Mouse (Mus musculus) CH12.LX (cell line): ENCODE data around the gene Mfsd10. TPM values are rescaled to one million over a fixed set of nuclear protein-coding genes. Genes with fewer than 3 reads are reported as not detected.

Source experiments
- DNase-seq: peaks from one replicate; pipeline ENCODE4 v3.0.0-alpha.2; 2013; ENCODE audit errors: extremely low read depth
- H3K27ac ChIP-seq: 2 replicates; pipeline ENCODE4 v1.5.1; 2012; ENCODE audit warnings: low read depth, mild to moderate bottlenecking, control low read depth, moderate library complexity; ENCODE audit not compliant: insufficient read depth
- H3K27me3 ChIP-seq: replicated peaks from 2 replicates; pipeline ENCODE3; 2012; ENCODE audit warnings: inconsistent platforms
- H3K36me3 ChIP-seq, 2 experiments: replicated peaks in 1 of 2; 2 replicates each; pipeline versions ENCODE3 to v1.6.1; 2012; ENCODE audit warnings: inconsistent platforms in 1 of 2, low read length in 1 of 2, mild to moderate bottlenecking in 1 of 2, mixed read lengths in 1 of 2, moderate library complexity in 1 of 2; ENCODE audit not compliant: control insufficient read depth in 1 of 2, insufficient read depth in 1 of 2
- H3K4me1 ChIP-seq, 2 experiments: 2 replicates each; pipeline ENCODE4 v1.6.1; 2012; ENCODE audit warnings: inconsistent platforms in 1 of 2, moderate library complexity in 1 of 2; ENCODE audit not compliant: insufficient read depth in 2 of 2, control insufficient read depth in 1 of 2
- H3K4me2 ChIP-seq: 2 replicates; pipeline ENCODE4 v1.6.1; 2012; ENCODE audit warnings: low read depth, mild to moderate bottlenecking, control low read depth; ENCODE audit not compliant: poor library complexity, insufficient read depth, severe bottlenecking
- H3K4me3 ChIP-seq, 3 experiments: fragments of 150-350 bp in 1 of 3; sonication (generic) in 1 of 3; replicated peaks in 1 of 3; 2 replicates each; pipeline versions ENCODE3 to v1.5.1; 2011 to 2012; ENCODE audit warnings: low read depth in 2 of 3, low read length in 2 of 3, mild to moderate bottlenecking in 2 of 3, moderate library complexity in 2 of 3, control low read depth in 1 of 3, improper control_type of control experiment in 1 of 3, inconsistent platforms in 1 of 3, mixed read lengths in 1 of 3; ENCODE audit not compliant: poor library complexity in 1 of 3
- H3K79me2 ChIP-seq: replicated peaks from 2 replicates; pipeline ENCODE4 v1.6.1; 2012; ENCODE audit warnings: mild to moderate bottlenecking, moderate library complexity; ENCODE audit not compliant: control insufficient read depth, poor library complexity, insufficient read depth, severe bottlenecking; ENCODE audit errors: extremely low read depth
- H3K9ac ChIP-seq: 2 replicates; pipeline ENCODE4 v1.6.1; 2012; ENCODE audit warnings: low read depth, mild to moderate bottlenecking, control low read depth, moderate library complexity; ENCODE audit not compliant: insufficient read depth
- H3K9me3 ChIP-seq: replicated peaks from 2 replicates; pipeline ENCODE3; 2012; ENCODE audit warnings: low read length, inconsistent platforms, mixed read lengths
- CTCF ChIP-seq, 2 experiments: IDR thresholded peaks in 1 of 2; conservative IDR thresholded peaks in 1 of 2; 2 replicates each; pipeline ENCODE4 v1.5.1; 2011 to 2012; ENCODE audit warnings: low read depth in 2 of 2, low read length in 2 of 2, improper control_type of control experiment in 1 of 2, inconsistent platforms in 1 of 2, mild to moderate bottlenecking in 1 of 2, moderate library complexity in 1 of 2
- E2F4 ChIP-seq: IDR thresholded peaks from 2 replicates; pipeline ENCODE4 v1.6.1; 2011; ENCODE audit warnings: low read depth, low read length, improper control_type of control experiment; ENCODE audit not compliant: insufficient replicate concordance
- ELF1 ChIP-seq: IDR thresholded peaks from 2 replicates; pipeline ENCODE4 v1.6.1; 2014; ENCODE audit warnings: low read depth, mild to moderate bottlenecking, inconsistent platforms, low read length, improper control_type of control experiment
- EP300 ChIP-seq: IDR thresholded peaks from 2 replicates; pipeline ENCODE4 v1.6.1; 2011; ENCODE audit warnings: low read length, improper control_type of control experiment
- GABPA ChIP-seq: IDR thresholded peaks from 2 replicates; pipeline ENCODE4 v1.6.1; 2012; ENCODE audit warnings: low read depth, low read length, improper control_type of control experiment, inconsistent platforms; ENCODE audit not compliant: insufficient replicate concordance
- HCFC1 ChIP-seq: IDR thresholded peaks from 2 replicates; pipeline ENCODE4 v1.6.1; 2012; ENCODE audit warnings: low read depth, mild to moderate bottlenecking, inconsistent platforms, low read length, improper control_type of control experiment
- IRF4 ChIP-seq: IDR thresholded peaks from 2 replicates; pipeline ENCODE4 v1.6.1; 2014; ENCODE audit warnings: low read depth, mild to moderate bottlenecking, inconsistent platforms, low read length, improper control_type of control experiment
- KAT2A ChIP-seq: IDR thresholded peaks from 2 replicates; pipeline ENCODE4 v1.6.1; 2012; ENCODE audit warnings: low read length, improper control_type of control experiment, inconsistent platforms; ENCODE audit not compliant: insufficient replicate concordance
- MAFK ChIP-seq: IDR thresholded peaks from 2 replicates; pipeline ENCODE4 v1.6.1; 2011; ENCODE audit warnings: low read length, improper control_type of control experiment; ENCODE audit not compliant: insufficient replicate concordance
- MAX ChIP-seq: IDR thresholded peaks from 2 replicates; pipeline ENCODE4 v1.6.1; 2011; ENCODE audit warnings: low read length, improper control_type of control experiment
- MEF2A ChIP-seq: IDR thresholded peaks from 2 replicates; pipeline ENCODE4 v1.6.1; 2014; ENCODE audit warnings: low read depth, mild to moderate bottlenecking, inconsistent platforms, low read length, improper control_type of control experiment, borderline replicate concordance
- NRF1 ChIP-seq: IDR thresholded peaks from 2 replicates; pipeline ENCODE4 v1.6.1; 2014; ENCODE audit warnings: low read depth, mild to moderate bottlenecking, inconsistent platforms, low read length, improper control_type of control experiment, moderate library complexity
- RAD21 ChIP-seq: IDR thresholded peaks from 2 replicates; pipeline ENCODE4 v1.6.1; 2011; ENCODE audit warnings: low read depth, mild to moderate bottlenecking, low read length, improper control_type of control experiment, moderate library complexity
- RCOR1 ChIP-seq: conservative IDR thresholded peaks from 2 replicates; pipeline ENCODE4 v1.6.1; 2012; ENCODE audit warnings: low read depth, mild to moderate bottlenecking, inconsistent platforms, low read length, improper control_type of control experiment
- SIN3A ChIP-seq: IDR thresholded peaks from 2 replicates; pipeline ENCODE4 v1.6.1; 2012; ENCODE audit warnings: low read length, improper control_type of control experiment, inconsistent platforms
- SMC3 ChIP-seq: IDR thresholded peaks from 2 replicates; pipeline ENCODE4 v1.6.1; 2011; ENCODE audit warnings: low read depth, low read length, improper control_type of control experiment
- TBP ChIP-seq: conservative IDR thresholded peaks from 2 replicates; pipeline ENCODE4 v1.6.1; 2011; ENCODE audit warnings: low read depth, low read length, improper control_type of control experiment
- TCF12 ChIP-seq: IDR thresholded peaks from 2 replicates; pipeline ENCODE4 v1.6.1; 2014; ENCODE audit warnings: low read depth, mild to moderate bottlenecking, inconsistent platforms, low read length, improper control_type of control experiment
- UBTF ChIP-seq: IDR thresholded peaks from 2 replicates; pipeline ENCODE4 v1.6.1; 2012; ENCODE audit warnings: low read depth, mild to moderate bottlenecking, inconsistent platforms, low read length, improper control_type of control experiment, moderate library complexity
- USF1 ChIP-seq: IDR thresholded peaks from 2 replicates; pipeline ENCODE4 v1.6.1; 2014; ENCODE audit warnings: low read depth, mild to moderate bottlenecking, inconsistent platforms, low read length, improper control_type of control experiment
- USF2 ChIP-seq: conservative IDR thresholded peaks from 2 replicates; pipeline ENCODE4 v1.6.1; 2011; ENCODE audit warnings: low read depth, low read length, improper control_type of control experiment
- ZC3H11A ChIP-seq: IDR thresholded peaks from 2 replicates; pipeline ENCODE4 v1.6.1; 2012; ENCODE audit warnings: low read depth, mild to moderate bottlenecking, inconsistent platforms, low read length, improper control_type of control experiment
- ZMIZ1 ChIP-seq: IDR thresholded peaks from 2 replicates; pipeline ENCODE4 v1.6.1; 2012; ENCODE audit warnings: low read depth, mild to moderate bottlenecking, inconsistent platforms, low read length, improper control_type of control experiment
- ZNF384 ChIP-seq: IDR thresholded peaks from 2 replicates; pipeline ENCODE4 v1.6.1; 2012; ENCODE audit warnings: low read depth, low read length, improper control_type of control experiment, inconsistent platforms
- dilution Hi-C: fragments of 300-500 bp; cut with MboI; formaldehyde crosslinking; loops from 2 replicates; pipeline ENCODE4 v1.14.3; 2020; ENCODE audit warnings: low sequenced_read_pairs; ENCODE audit not compliant: extremely low pct_unique_long_range_greater_than_20kb, extremely low pct_ligation_motif_present
- in situ Hi-C: fragments of 300-500 bp; cut with MboI; formaldehyde crosslinking; loops from 3 replicates; pipeline ENCODE4 v1.14.3; 2019; ENCODE audit warnings: low sequenced_read_pairs, low pct_ligation_motif_present, low pct_unique_long_range_greater_than_20kb, mixed read lengths
- polyA plus RNA-seq: library from polyadenylated mRNA; unstranded; fragments of >175 nt; gene quantifications from 2 replicates; pipeline ENCODE4 v1.2.1, GENCODE M21; 2012; ENCODE audit warnings: low read depth; ENCODE audit not compliant: insufficient read length
- total RNA-seq, 2 experiments: library from RNA; depleted of rRNA; stranded (reverse); fragments of 300-350 nt in 1 of 2; fragments of >200 nt in 1 of 2; gene quantifications; 2 replicates each; pipeline ENCODE4 v1.2.3; 2012 to 2014

The Mfsd10 gene
- total and polyA plus RNA-seq, 3 experiments = 42.1 to 92.6 (median 67.5) TPM

- no peak for TF ChIP-seq USF2
Measured at GRCm38 (mm10) chr5:34636481-34637287, at the start of gene Mfsd10 (continued).

GRCm38 (mm10) chr5:34670280-34670679, 33.3 kb upstream of the Mfsd10 start:
- H3K36me3 ChIP-seq = peaks cover 6% of the 10 kb centered on the region in 2 experiments
- H3K4me3 ChIP-seq = no peak overlapping the region
- no peaks in the 10 kb centered on the region for H3K9me3 ChIP-seq
- DNase-seq = no peak
- H3K27ac ChIP-seq = no peak overlapping the region
- no peaks in the 10 kb centered on the region for H3K27me3 ChIP-seq
- dilution Hi-C loops = no loop called here
- H3K9ac ChIP-seq = no peak overlapping the region
- H3K4me2 ChIP-seq = no peak overlapping the region
- in situ Hi-C loops = loop anchor here (25.0 kb wide), 1 partner anchor 367 kb away; the partner anchor contains the start of gene Hgfac
- TF ChIP-seq E2F4 (no peak), ELF1 (no peak), ZNF384 (no peak), MEF2A (no peak), KAT2A (no peak), EP300 (no peak), USF1 (no peak), SMC3 (peak; percentile 35; the same call in 1 of the 2 replicates), ZMIZ1 (no peak), RCOR1 (no peak), MAX (no peak), TCF12 (no peak), TBP (no peak), CTCF (conservative IDR thresholded peaks at IDR 0.05 in 1 of 2, IDR thresholded peaks at IDR 0.05 in 1 of 2; ENCODE audit: low read depth in 2 of 2, low read length in 2 of 2) (peak in 1 of 2 experiments; percentile 63; a peak in 2 of 4 replicates), UBTF (no peak), RAD21 (peak; percentile 62), ZC3H11A (no peak), GABPA (no peak), SIN3A (no peak), IRF4 (no peak), MAFK (no peak), NRF1 (no peak), HCFC1 (no peak)
- TF ChIP-seq, all 38 proteins: peak for 3
- no peaks in the 10 kb centered on the region for H3K4me1 ChIP-seq
- H3K79me2 ChIP-seq = no peaks in the 10 kb centered on the region
